Mouse (Mus musculus) lung, adult 18-20 months (tissue): ENCODE data around the gene Rab28.

Experiments
- DNase-seq, 2 experiments: peaks; one replicate each; pipeline ENCODE4 v3.0.0; 2022; ENCODE audit warnings: mixed read lengths in 2 of 2

Gene Rab28

GRCm38 (mm10) chr5:41627224-41628144, 80.5 kb downstream of the Rab28 start:
- no peak for DNase-seq

GRCm38 (mm10) chr5:41625544-41625943, 82.4 kb downstream of the Rab28 start:
- no peak for DNase-seq

- DNase-seq, result peak; percentile 62 to 77
Measured at GRCm38 (mm10) chr5:41621748-41622147, 86.2 kb downstream of the Rab28 start.

GRCm38 (mm10) chr5:41618966-41619365, 89.0 kb downstream of the Rab28 start:
- no peak for DNase-seq

- DNase-seq, result no peak
Measured at GRCm38 (mm10) chr5:41610447-41611030, 97.4 kb downstream of the Rab28 start.

- no peak for DNase-seq
Measured at GRCm38 (mm10) chr5:41596242-41597117, 111.5 kb downstream of the Rab28 start.

GRCm38 (mm10) chr5:41595199-41595598, 112.8 kb downstream of the Rab28 start:
- DNase-seq, result no peak

GRCm38 (mm10) chr5:41578051-41578450, 129.9 kb downstream of the Rab28 start:
- DNase-seq, result no peak
